Mouse (Mus musculus) duodenum, adult 2 months (tissue): ENCODE data around the gene Nos3. TPM values are rescaled to one million over a fixed set of nuclear protein-coding genes. Genes with fewer than 3 reads are reported as not detected.

Experiments
- polyA plus RNA-seq: library from polyadenylated mRNA; depleted of rRNA; stranded (reverse); fragments of >200 nt; gene quantifications from 2 replicates; pipeline ENCODE4 v1.2.3, GENCODE M21; 2012; ENCODE audit warnings: low replicate concordance; rRNA removed

Nos3 gene
- 4.7 and 4.9 TPM in 2 replicates for polyA plus RNA-seq

GRCm38 (mm10) chr5:24364508-24364907, at the start of gene Nos3:
Gene Nos3, plus strand, starts transcription at chr5:24364810.

GRCm38 (mm10) chr5:24351278-24351677, 13.3 kb upstream of the Nos3 start, which contains the start of gene Kcnh2:
Gene Kcnh2, minus strand, starts transcription at chr5:24351604.

GRCm38 (mm10) chr5:24391864-24392263, 27.3 kb downstream of the Nos3 start, which contains the start of gene Atg9b:
Gene Atg9b, minus strand, starts transcription at chr5:24392143.

GRCm38 (mm10) chr5:24393392-24393997, 28.9 kb downstream of the Nos3 start, which contains the start of gene Abcb8:
Gene Abcb8, plus strand, starts transcription at chr5:24393663.

GRCm38 (mm10) chr5:24413042-24413693, 48.6 kb downstream of the Nos3 start, which contains the start of gene Asic3:
Gene Asic3, plus strand, starts transcription at chr5:24413392.

GRCm38 (mm10) chr5:24423129-24424003, 58.8 kb downstream of the Nos3 start, which contains the start of the genes Cdk5 and Slc4a2:
Gene Cdk5, minus strand, starts transcription at chr5:24423530.
Gene Slc4a2, plus strand, starts transcription at chr5:24423837.

Other genes starting within 250 kb of the Nos3 start
- 2.7 and 4.4 TPM in 2 replicates for gene Nupl2, start 199.8 kb upstream of the Nos3 start, polyA plus RNA-seq
- 28.0 and 30.1 TPM in 2 replicates for gene Kcnh2, start 13.2 kb upstream of the Nos3 start, polyA plus RNA-seq
- gene Atg9b, start 27.3 kb downstream of the Nos3 start, polyA plus RNA-seq = 0.71 and 1.4 TPM in 2 replicates
- 85.8 and 114 TPM in 2 replicates for gene Abcb8, start 28.9 kb downstream of the Nos3 start, polyA plus RNA-seq
- 1.3 and 1.6 TPM in 2 replicates for gene Asic3, start 48.6 kb downstream of the Nos3 start, polyA plus RNA-seq
- 50.7 and 63.3 TPM in 2 replicates for gene Cdk5, start 58.7 kb downstream of the Nos3 start, polyA plus RNA-seq
- 70.2 and 100 TPM in 2 replicates for gene Slc4a2, start 59.0 kb downstream of the Nos3 start, polyA plus RNA-seq
- gene Fastk, start 80.5 kb downstream of the Nos3 start, polyA plus RNA-seq = 318 and 383 TPM in 2 replicates
- 110 and 188 TPM in 2 replicates for gene Tmub1, start 83.0 kb downstream of the Nos3 start, polyA plus RNA-seq
- 37.9 and 65.7 TPM in 2 replicates for gene Agap3, start 87.4 kb downstream of the Nos3 start, polyA plus RNA-seq
- not detected in 2 replicates for gene Gbx1, start 162.4 kb downstream of the Nos3 start, polyA plus RNA-seq
- gene Asb10, start 176.2 kb downstream of the Nos3 start, polyA plus RNA-seq = 0.18 and 0.43 TPM in 2 replicates
- gene 4931409K22Rik, start 192.0 kb downstream of the Nos3 start, polyA plus RNA-seq = not detected in 2 replicates
- 34.5 and 40.4 TPM in 2 replicates for gene Abcf2, start 212.7 kb downstream of the Nos3 start, polyA plus RNA-seq
- gene Chpf2, start 221.9 kb downstream of the Nos3 start, polyA plus RNA-seq = 19.2 and 29.3 TPM in 2 replicates